Comparison of ENCODE assay signal across 15 mouse cellular contexts in genomic region chr8:111902080-111902479, GRCm38 (mm10). TPM values are rescaled to one million over a fixed set of nuclear protein-coding genes. Genes with fewer than 3 reads are reported as not detected.
DNase-seq lines count a peak whose midpoint lies in the region; ATAC-seq and TF ChIP-seq lines count a peak whose summit lies in the region.
"Had no signal": no experiment of that assay in that cellular context is flagged by ENCODE, and none has a peak within 500 bp of the region (broad histone marks: within the 10 kb centered on the region; RNA-seq: fewer than 3 reads in every experiment).

No protein-coding gene starts in this region.

- no peaks in the 10 kb centered on the region for H3K36me3 ChIP-seq in heart, embryonic 11.5 days (ENCODE audit: control insufficient read depth, insufficient read depth, low read length)
- no peaks in the 10 kb centered on the region for H3K36me3 ChIP-seq in embryonic facial prominence, embryonic 13.5 days
- H3K36me3 ChIP-seq: intestine, embryonic 15.5 days; lung, embryonic 15.5 days had no signal

- no peaks in the 10 kb centered on the region for H3K9me3 ChIP-seq in heart, embryonic 11.5 days (replicated peaks; ENCODE audit: control insufficient read depth, low read length)
- H3K9me3 ChIP-seq in embryonic facial prominence, embryonic 13.5 days = no peaks in the 10 kb centered on the region
- H3K9me3 ChIP-seq: intestine, embryonic 15.5 days; lung, embryonic 15.5 days had no signal

- no peak for TF ChIP-seq CTCF in left cerebral cortex, adult 2 months (IDR thresholded peaks at IDR 0.05)

- WGBS in heart, embryonic 11.5 days (ENCODE audit: insufficient replicate concordance) = 11% methylated on average over 5 of the region's 5 CpGs
- 14% methylated on average over 5 of the region's 5 CpGs for WGBS in embryonic facial prominence, embryonic 13.5 days

- no peak for ATAC-seq in heart, embryonic 11.5 days (replicated peaks; ENCODE audit: insufficient number of reproducible peaks, low FRiP score, low TSS enrichment)
- ATAC-seq in embryonic facial prominence, embryonic 13.5 days (ENCODE audit: insufficient number of reproducible peaks, insufficient read depth, low FRiP score, low TSS enrichment, low read depth) = no peak
- ATAC-seq in megakaryocyte progenitor cell, adult 5-6 weeks (replicated peaks; ENCODE audit: poor library complexity) = no peak
- ATAC-seq: intestine, embryonic 15.5 days had no signal

- H3K4me2 ChIP-seq in heart, embryonic 11.5 days = no peak overlapping the region
- H3K4me2 ChIP-seq in embryonic facial prominence, embryonic 13.5 days = no peak overlapping the region
- H3K4me2 ChIP-seq: intestine, embryonic 15.5 days; lung, embryonic 15.5 days; midbrain, embryonic 11.5 days had no signal

- DNase-seq in heart, adult 9 months (ENCODE audit: low spot score in 2 of 2) = peak; percentile 20 to 31
- peak; percentile 37 for DNase-seq in Muller cell, postnatal 12 days (ENCODE audit: inconsistent ontology term)
- peak; percentile 9 to 25 for DNase-seq in heart, postnatal 14 days
- DNase-seq in left cerebral cortex, adult 9 months (ENCODE audit: low spot score in 2 of 2) = no peak
- DNase-seq in left cerebral cortex, adult 2 months (ENCODE audit: extremely low spot score in 1 of 2, low spot score in 2 of 2) = no peak
- DNase-seq: cerebellum, postnatal 14 days; thymus, postnatal 4 days had no signal

- intact Hi-C loops in heart, postnatal 14 days (cut with DNase I) = no loop called here
- intact Hi-C loops in left cerebral cortex, adult 2 months (cut with DNase I) = no loop called here

- H3K4me3 ChIP-seq in heart, embryonic 11.5 days (ENCODE audit: low read depth, low read length) = no peak overlapping the region
- no peak overlapping the region for H3K4me3 ChIP-seq in embryonic facial prominence, embryonic 13.5 days
- no peak overlapping the region for H3K4me3 ChIP-seq in left cerebral cortex, adult 2 months
- H3K4me3 ChIP-seq: intestine, embryonic 15.5 days; lung, embryonic 15.5 days had no signal

- no peak overlapping the region for H3K9ac ChIP-seq in heart, embryonic 11.5 days (ENCODE audit: low read depth, low read length)
- peak overlapping the region; percentile 0; the same call in 1 of the 2 replicates for H3K9ac ChIP-seq in embryonic facial prominence, embryonic 13.5 days
- H3K9ac ChIP-seq: intestine, embryonic 15.5 days; lung, embryonic 15.5 days had no signal

- no peaks in the 10 kb centered on the region for H3K27me3 ChIP-seq in heart, embryonic 11.5 days (ENCODE audit: control insufficient read depth, insufficient read depth, low read length)
- H3K27me3 ChIP-seq in embryonic facial prominence, embryonic 13.5 days = no peaks in the 10 kb centered on the region
- H3K27me3 ChIP-seq: intestine, embryonic 15.5 days; lung, embryonic 15.5 days had no signal

- H3K4me1 ChIP-seq in heart, embryonic 11.5 days (ENCODE audit: control insufficient read depth, insufficient read depth, low read length) = peaks cover 6% of the 10 kb centered on the region; the same call in 1 of the 2 replicates
- peaks cover 7% of the 10 kb centered on the region for H3K4me1 ChIP-seq in embryonic facial prominence, embryonic 13.5 days

- no peak overlapping the region for H3K27ac ChIP-seq in heart, embryonic 11.5 days (ENCODE audit: low read depth, low read length)
- H3K27ac ChIP-seq in embryonic facial prominence, embryonic 13.5 days = no peak overlapping the region
- H3K27ac ChIP-seq in left cerebral cortex, adult 2 months = no peak overlapping the region
- H3K27ac ChIP-seq: intestine, embryonic 15.5 days; lung, embryonic 15.5 days had no signal

RNA-seq across cellular contexts. Expression of gene Chst5, which starts 8.2 kb away (rescaled TPM):
- polyA plus RNA-seq in heart, embryonic 11.5 days (2014; fragmentation: Nextera tagmentation; extraction: Ambion mirVana) = 0.99 TPM in 1 of 2 replicates, not detected in the other
- 3.4 and 3.6 TPM in 2 replicates for polyA plus RNA-seq in embryonic facial prominence, embryonic 13.5 days (2015; fragmentation: Nextera tagmentation; extraction: Ambion mirVana)
- not detected for total RNA-seq in heart, postnatal 14 days (2021)
- not detected in 2 replicates for total RNA-seq in megakaryocyte progenitor cell, adult 5-6 weeks (2015)
- total RNA-seq in megakaryocyte progenitor cell, adult 5-6 weeks (2017) = not detected in 2 replicates
- total RNA-seq in left cerebral cortex, adult 2 months (2021) = under 1 TPM; 0.29 to 0.51 TPM
- total RNA-seq: adrenal gland, adult 18-20 months; hematopoietic stem cell, adult 5-6 weeks had no signal

RNA-seq across cellular contexts. Expression of gene Tmem170, which starts 25.5 kb away (rescaled TPM):
- polyA plus RNA-seq in heart, embryonic 11.5 days (2014; fragmentation: Nextera tagmentation; extraction: Ambion mirVana) = 4.5 and 5.8 TPM in 2 replicates
- 8.3 and 8.6 TPM in 2 replicates for polyA plus RNA-seq in embryonic facial prominence, embryonic 13.5 days (2015; fragmentation: Nextera tagmentation; extraction: Ambion mirVana)
- 1 to 10 TPM; 2.6 to 3.1 TPM for total RNA-seq in heart, postnatal 14 days (2021)
- 1.8 and 3.8 TPM in 2 replicates for total RNA-seq in megakaryocyte progenitor cell, adult 5-6 weeks (2015)
- 0.78 and 0.87 TPM in 2 replicates for total RNA-seq in megakaryocyte progenitor cell, adult 5-6 weeks (2017)
- 1 to 10 TPM; 3.0 to 3.4 TPM for total RNA-seq in left cerebral cortex, adult 2 months (2021)

RNA-seq across cellular contexts. Expression of gene Tmem231, which starts 31.6 kb away (rescaled TPM):
- polyA plus RNA-seq in heart, embryonic 11.5 days (2014; fragmentation: Nextera tagmentation; extraction: Ambion mirVana) = 5.0 and 5.6 TPM in 2 replicates
- 21.1 and 22.1 TPM in 2 replicates for polyA plus RNA-seq in embryonic facial prominence, embryonic 13.5 days (2015; fragmentation: Nextera tagmentation; extraction: Ambion mirVana)
- 1 to 10 TPM; 1.7 to 2.0 TPM for total RNA-seq in heart, postnatal 14 days (2021)
- total RNA-seq in megakaryocyte progenitor cell, adult 5-6 weeks (2015) = 0.37 and 0.91 TPM in 2 replicates
- total RNA-seq in megakaryocyte progenitor cell, adult 5-6 weeks (2017) = 0.68 and 0.79 TPM in 2 replicates
- total RNA-seq in left cerebral cortex, adult 2 months (2021) = 10 to 100 TPM; 11.7 to 13.2 TPM

RNA-seq across cellular contexts. Expression of gene Gabarapl2, which starts 38.4 kb away (rescaled TPM):
- polyA plus RNA-seq in heart, embryonic 11.5 days (2014; fragmentation: Nextera tagmentation; extraction: Ambion mirVana) = 177 and 191 TPM in 2 replicates
- 166 and 167 TPM in 2 replicates for polyA plus RNA-seq in embryonic facial prominence, embryonic 13.5 days (2015; fragmentation: Nextera tagmentation; extraction: Ambion mirVana)
- 100 to 1,000 TPM; 128 to 136 TPM for total RNA-seq in heart, postnatal 14 days (2021)
- total RNA-seq in megakaryocyte progenitor cell, adult 5-6 weeks (2015) = 42.9 and 52.3 TPM in 2 replicates
- 28.1 and 28.3 TPM in 2 replicates for total RNA-seq in megakaryocyte progenitor cell, adult 5-6 weeks (2017)
- total RNA-seq in left cerebral cortex, adult 2 months (2021) = 100 to 1,000 TPM; 209 to 211 TPM

RNA-seq across cellular contexts. Expression of gene Cfdp1, which starts 48.0 kb away (rescaled TPM):
- polyA plus RNA-seq in heart, embryonic 11.5 days (2014; fragmentation: Nextera tagmentation; extraction: Ambion mirVana) = 163 and 173 TPM in 2 replicates
- 257 and 260 TPM in 2 replicates for polyA plus RNA-seq in embryonic facial prominence, embryonic 13.5 days (2015; fragmentation: Nextera tagmentation; extraction: Ambion mirVana)
- total RNA-seq in heart, postnatal 14 days (2021) = 10 to 100 TPM; 32.1 to 36.4 TPM
- 147 and 168 TPM in 2 replicates for total RNA-seq in megakaryocyte progenitor cell, adult 5-6 weeks (2015)
- total RNA-seq in megakaryocyte progenitor cell, adult 5-6 weeks (2017) = 176 and 251 TPM in 2 replicates
- total RNA-seq in left cerebral cortex, adult 2 months (2021) = 10 to 100 TPM; 75.4 to 83.1 TPM

Comparison
In these comparisons a context has a peak if more than half of its experiments do, and no peak if none do; other contexts are left out.
1. DNase-seq: peak in heart, adult 9 months (2 of 2), Muller cell, postnatal 12 days (single experiment) and heart, postnatal 14 days (2 of 2); none in left cerebral cortex, adult 9 months (0 of 2) and left cerebral cortex, adult 2 months (0 of 2).
2. RNA of gene Tmem231, which starts 31.6 kb away (total RNA-seq): 11.7 to 13.2 TPM in left cerebral cortex, adult 2 months; 1.7 to 2.0 TPM in heart, postnatal 14 days and 0.37 to 0.91 TPM in megakaryocyte progenitor cell, adult 5-6 weeks; every median in the first group is over 4 times any median in the second.